Mouse (Mus musculus): ENCODE results near the gene Olfr1326-ps1. TPM values are rescaled to one million over a fixed set of nuclear protein-coding genes. Genes with fewer than 3 reads are reported as not detected.

Gene Olfr1326-ps1
- not detected in 2 replicates for polyA plus RNA-seq (2015; fragmentation: Nextera tagmentation; extraction: Ambion mirVana)

GRCm38 (mm10) chrX:74574788-74575187 lies at the start of gene Olfr1326-ps1:
Gene Olfr1326-ps1, minus strand, starts transcription at chrX:74574888.
- Histone ChIP-seq H3K4me2 (replicated peaks; ENCODE audit: low read depth, low read length) (no peak within 1 kb of the TSS), H3K4me1 (ENCODE audit: insufficient read depth, low read depth, low read length) (no peaks in the 10 kb centered on the region), H3K27ac (ENCODE audit: low read length) (no peak within 1 kb of the TSS), H3K36me3 (ENCODE audit: insufficient read depth, low read length) (no peaks in the 10 kb centered on the region), H3K27me3 (replicated peaks; ENCODE audit: insufficient read depth, low read length) (no peaks in the 10 kb centered on the region), H3K9ac (replicated peaks; ENCODE audit: low read depth) (no peak within 1 kb of the TSS), H3K4me3 (ENCODE audit: low read depth, low read length) (no peak within 1 kb of the TSS), H3K9me3 (ENCODE audit: low read length) (no peaks in the 10 kb centered on the region)
- DNase-seq (ENCODE audit: low spot score) (no peak), ATAC-seq (no peak)
- TF ChIP-seq EP300 (IDR thresholded peaks at IDR 0.05) (no peak), CTCF (IDR thresholded peaks at IDR 0.05) (no peak)

- TF ChIP-seq CTCF (IDR thresholded peaks at IDR 0.05): no peak
- Histone ChIP-seq H3K4me1 (ENCODE audit: insufficient read depth, low read depth, low read length) (no peaks in the 10 kb centered on the region), H3K27me3 (replicated peaks; ENCODE audit: insufficient read depth, low read length) (no peaks in the 10 kb centered on the region), H3K4me3 (ENCODE audit: low read depth, low read length) (no peak within 1 kb of the TSS), H3K9me3 (ENCODE audit: low read length) (no peaks in the 10 kb centered on the region), H3K9ac (replicated peaks; ENCODE audit: low read depth) (no peak within 1 kb of the TSS), H3K27ac (ENCODE audit: low read length) (no peak within 1 kb of the TSS), H3K36me3 (ENCODE audit: insufficient read depth, low read length) (no peaks in the 10 kb centered on the region), H3K4me2 (replicated peaks; ENCODE audit: low read depth, low read length) (no peak within 1 kb of the TSS)
- 91% methylated on average over 2 of the region's 2 CpGs for WGBS
- DNase-seq (ENCODE audit: low spot score): no peak
- no peak for ATAC-seq
Measured at GRCm38 (mm10) chrX:74592379-74592778, 17.7 kb upstream of the Olfr1326-ps1 start, which contains the start of gene Olfr1325. Gene Olfr1325, plus strand, starts transcription at chrX:74592679.

Other genes starting within 250 kb of the Olfr1326-ps1 start
- 1.6 and 1.7 TPM in 2 replicates for gene Plxna3, start 245.8 kb downstream of the Olfr1326-ps1 start, polyA plus RNA-seq (2015; fragmentation: Nextera tagmentation; extraction: Ambion mirVana)
- gene Lage3, start 221.3 kb downstream of the Olfr1326-ps1 start, polyA plus RNA-seq (2015; fragmentation: Nextera tagmentation; extraction: Ambion mirVana): 75.0 and 82.6 TPM in 2 replicates
- gene Ubl4a, start 201.7 kb downstream of the Olfr1326-ps1 start, polyA plus RNA-seq (2015; fragmentation: Nextera tagmentation; extraction: Ambion mirVana): 53.0 and 56.2 TPM in 2 replicates
- 25.0 and 25.6 TPM in 2 replicates for gene Slc10a3, start 201.5 kb downstream of the Olfr1326-ps1 start, polyA plus RNA-seq (2015; fragmentation: Nextera tagmentation; extraction: Ambion mirVana)
- gene Fam3a, start 181.6 kb downstream of the Olfr1326-ps1 start, polyA plus RNA-seq (2015; fragmentation: Nextera tagmentation; extraction: Ambion mirVana): 36.9 and 42.9 TPM in 2 replicates
- 15.1 and 16.6 TPM in 2 replicates for gene Ikbkg, start 181.6 kb downstream of the Olfr1326-ps1 start, polyA plus RNA-seq (2015; fragmentation: Nextera tagmentation; extraction: Ambion mirVana)
- 24.9 and 27.6 TPM in 2 replicates for gene G6pdx, start 145.7 kb downstream of the Olfr1326-ps1 start, polyA plus RNA-seq (2015; fragmentation: Nextera tagmentation; extraction: Ambion mirVana)
- not detected in 2 replicates for gene Gm6880, start 93.5 kb downstream of the Olfr1326-ps1 start, polyA plus RNA-seq (2015; fragmentation: Nextera tagmentation; extraction: Ambion mirVana)
- gene Olfr1325, start 17.8 kb upstream of the Olfr1326-ps1 start, polyA plus RNA-seq (2015; fragmentation: Nextera tagmentation; extraction: Ambion mirVana): not detected in 2 replicates
- gene Gm5640, start 70.7 kb upstream of the Olfr1326-ps1 start, polyA plus RNA-seq (2015; fragmentation: Nextera tagmentation; extraction: Ambion mirVana): 0.17 and 0.23 TPM in 2 replicates
- not detected in 2 replicates for gene Gm6890, start 166.0 kb upstream of the Olfr1326-ps1 start, polyA plus RNA-seq (2015; fragmentation: Nextera tagmentation; extraction: Ambion mirVana)

All from lung, postnatal 0 days (tissue).